7 mouse cellular contexts compared by ENCODE assay signal in genomic region chr11:83271151-83271950, GRCm38 (mm10). TPM values are rescaled to one million over a fixed set of nuclear protein-coding genes. Genes with fewer than 3 reads are reported as not detected.
DNase-seq lines count a peak whose midpoint lies in the region; ATAC-seq lines count a peak whose summit lies in the region.

No protein-coding gene starts in this region.

- no peaks in the 10 kb centered on the region for H3K27me3 ChIP-seq in intestine, embryonic 15.5 days (replicated peaks)
- H3K27me3 ChIP-seq in midbrain, embryonic 10.5 days (ENCODE audit: low read depth, poor library complexity, severe bottlenecking) = 0 out of 2 replicates have a peak, but pooled peaks cover 5% of the 10 kb centered on the region

- H3K9me3 ChIP-seq in intestine, embryonic 15.5 days = no peaks in the 10 kb centered on the region
- H3K9me3 ChIP-seq in midbrain, embryonic 10.5 days (replicated peaks) = no peaks in the 10 kb centered on the region

- H3K4me1 ChIP-seq in intestine, embryonic 15.5 days (replicated peaks) = no peaks in the 10 kb centered on the region
- 0 out of 2 replicates have a peak, but pooled peaks cover 5% of the 10 kb centered on the region for H3K4me1 ChIP-seq in midbrain, embryonic 10.5 days

- ATAC-seq in intestine, embryonic 15.5 days = peak; percentile 94

- DNase-seq in adrenal gland, adult 18-20 months (ENCODE audit: low spot score in 2 of 2) = peak; percentile 65 to 69
- peak; percentile 91 for DNase-seq in embryo, embryonic 11 days
- DNase-seq in gastrocnemius, postnatal 25 days = peak; percentile 66
- peak; percentile 79 to 87 for DNase-seq in left cerebral cortex, postnatal 25 days (ENCODE audit: low spot score in 2 of 2)
- DNase-seq in midbrain, embryonic 10.5 days (ENCODE audit: low spot score) = peak; percentile 82
- peak; percentile 71 for DNase-seq in right cerebral cortex, postnatal 4 days

- H3K4me3 ChIP-seq in intestine, embryonic 15.5 days (replicated peaks) = peak overlapping the region; percentile 55
- H3K4me3 ChIP-seq in midbrain, embryonic 10.5 days = peak overlapping the region; percentile 63

- H3K36me3 ChIP-seq in intestine, embryonic 15.5 days = no peaks in the 10 kb centered on the region
- H3K36me3 ChIP-seq in midbrain, embryonic 10.5 days = no peaks in the 10 kb centered on the region

- H3K27ac ChIP-seq in intestine, embryonic 15.5 days = peak overlapping the region; percentile 76
- H3K27ac ChIP-seq in midbrain, embryonic 10.5 days (replicated peaks) = peak overlapping the region; percentile 98

- H3K9ac ChIP-seq in intestine, embryonic 15.5 days = peak overlapping the region; percentile 50

- peak overlapping the region; percentile 69 for H3K4me2 ChIP-seq in intestine, embryonic 15.5 days (replicated peaks)

- under 1% methylated on average over 26 of the region's 26 CpGs for WGBS in intestine, embryonic 15.5 days
- under 1% methylated on average over 26 of the region's 26 CpGs for WGBS in midbrain, embryonic 10.5 days

- intact Hi-C loops in left cerebral cortex, postnatal 25 days (cut with DNase I) = no loop called here

RNA-seq across cellular contexts. Expression of gene Slfn14, which starts 15.2 kb away (rescaled TPM):
- total RNA-seq in adrenal gland, adult 18-20 months (2021) = not detected
- not detected for total RNA-seq in gastrocnemius, postnatal 25 days (2021)
- 0.34 and 0.88 TPM in 2 replicates for polyA plus RNA-seq in intestine, embryonic 15.5 days (2015; fragmentation: Nextera tagmentation; extraction: Ambion mirVana)
- total RNA-seq in left cerebral cortex, postnatal 25 days (2021) = not detected
- polyA plus RNA-seq in midbrain, embryonic 10.5 days (2016; fragmentation: Nextera tagmentation; extraction: Ambion mirVana) = 0.12 and 0.21 TPM in 2 replicates

RNA-seq across cellular contexts. Expression of gene Ap2b1, which starts 27.5 kb away (rescaled TPM):
- 100 to 1,000 TPM in 1 of 2 experiments, 10 to 100 TPM in 1; 91.9 to 108 TPM for total RNA-seq in adrenal gland, adult 18-20 months (2021)
- total RNA-seq in gastrocnemius, postnatal 25 days (2021) = 10 to 100 TPM; 30.1 to 32.3 TPM
- 48.1 and 51.0 TPM in 2 replicates for polyA plus RNA-seq in intestine, embryonic 15.5 days (2015; fragmentation: Nextera tagmentation; extraction: Ambion mirVana)
- 100 to 1,000 TPM; 291 to 311 TPM for total RNA-seq in left cerebral cortex, postnatal 25 days (2021)
- polyA plus RNA-seq in midbrain, embryonic 10.5 days (2016; fragmentation: Nextera tagmentation; extraction: Ambion mirVana) = 73.5 and 89.6 TPM in 2 replicates

RNA-seq across cellular contexts. Expression of gene Pex12, which starts 31.0 kb away (rescaled TPM):
- 10 to 100 TPM; 14.9 to 16.9 TPM for total RNA-seq in adrenal gland, adult 18-20 months (2021)
- total RNA-seq in gastrocnemius, postnatal 25 days (2021) = 10 to 100 TPM in 1 of 2 experiments, 1 to 10 TPM in 1; 9.0 to 11.9 TPM
- polyA plus RNA-seq in intestine, embryonic 15.5 days (2015; fragmentation: Nextera tagmentation; extraction: Ambion mirVana) = 13.8 and 16.4 TPM in 2 replicates
- total RNA-seq in left cerebral cortex, postnatal 25 days (2021) = 10 to 100 TPM in 1 of 2 experiments, 1 to 10 TPM in 1; 9.5 to 11.6 TPM
- polyA plus RNA-seq in midbrain, embryonic 10.5 days (2016; fragmentation: Nextera tagmentation; extraction: Ambion mirVana) = 17.0 and 18.0 TPM in 2 replicates

Comparison
In these comparisons a context has a peak if more than half of its experiments do, and no peak if none do; other contexts are left out.
1. Peak in every context shown above with its lines: DNase-seq, ATAC-seq, H3K4me3 ChIP-seq and H3K27ac ChIP-seq.